Mouse (Mus musculus): ENCODE results near the gene Epb41. TPM values are rescaled to one million over a fixed set of nuclear protein-coding genes. Genes with fewer than 3 reads are reported as not detected.
A peak's percentile ranks its signal among the peaks of the same experiment; 100 is the strongest.

Gene Epb41
- polyA plus RNA-seq, 1 experiment = 94.1 TPM

DNA sequence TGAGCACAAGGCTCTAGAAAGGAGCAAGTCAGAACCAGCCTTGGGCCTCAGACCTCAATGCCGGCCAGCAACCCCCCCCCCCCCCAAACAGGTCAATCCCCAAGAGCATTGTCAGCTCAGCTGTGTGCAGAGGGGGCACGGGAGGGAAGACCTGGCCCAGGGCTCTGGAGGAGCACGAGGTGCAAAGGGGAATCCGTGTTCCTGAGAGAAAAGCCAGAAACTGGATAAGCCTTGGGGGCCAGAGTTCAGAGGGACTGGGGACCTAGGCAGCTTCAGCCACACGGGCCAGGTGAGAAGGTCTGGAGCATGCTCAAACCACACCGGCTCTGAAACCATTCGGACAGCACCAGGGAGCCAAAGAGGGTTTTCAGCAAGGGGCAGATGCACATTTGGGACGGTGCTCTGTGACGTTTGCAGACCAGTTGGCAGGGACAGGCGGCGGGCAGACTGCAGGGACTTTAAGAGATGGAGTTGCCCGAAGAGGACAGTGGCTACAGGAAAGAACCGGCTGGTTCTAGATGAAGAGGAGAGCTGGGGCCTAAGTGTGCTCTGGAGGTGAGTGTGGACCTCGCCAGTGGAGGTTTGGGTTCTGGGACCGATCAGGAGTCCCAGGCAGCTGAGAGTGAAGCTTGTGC is 155.5 kb downstream of the Epb41 start:
- H3K4me1 ChIP-seq (ENCODE audit: control insufficient read depth, insufficient read depth, insufficient read length) = peaks cover 8% of the 10 kb centered on the region; the same call in 1 of the 2 replicates
- TF ChIP-seq POLR2A (IDR thresholded peaks at IDR 0.05; ENCODE audit: low read depth, low read length) (no peak), CTCF (IDR thresholded peaks at IDR 0.05; ENCODE audit: extremely low read depth, insufficient read depth, insufficient read length, insufficient replicate concordance) (no peak)
- H3K27ac ChIP-seq (ENCODE audit: insufficient read depth, low read length) = peak overlapping the region; percentile 43
- 53% methylated on average over 15 of the region's 15 CpGs for WGBS
- peaks cover 10% of the 10 kb centered on the region for H3K36me3 ChIP-seq (ENCODE audit: control insufficient read depth, insufficient read depth, low read length)
- peaks cover 29% of the 10 kb centered on the region for H3K27me3 ChIP-seq (ENCODE audit: control insufficient read depth, insufficient read depth, low read length)
- no peak overlapping the region for H3K4me3 ChIP-seq (ENCODE audit: extremely low read depth, insufficient read depth, insufficient read length)
- no peak for DNase-seq (ENCODE audit: low read depth in 1 of 2, low spot score in 2 of 2)

DNA sequence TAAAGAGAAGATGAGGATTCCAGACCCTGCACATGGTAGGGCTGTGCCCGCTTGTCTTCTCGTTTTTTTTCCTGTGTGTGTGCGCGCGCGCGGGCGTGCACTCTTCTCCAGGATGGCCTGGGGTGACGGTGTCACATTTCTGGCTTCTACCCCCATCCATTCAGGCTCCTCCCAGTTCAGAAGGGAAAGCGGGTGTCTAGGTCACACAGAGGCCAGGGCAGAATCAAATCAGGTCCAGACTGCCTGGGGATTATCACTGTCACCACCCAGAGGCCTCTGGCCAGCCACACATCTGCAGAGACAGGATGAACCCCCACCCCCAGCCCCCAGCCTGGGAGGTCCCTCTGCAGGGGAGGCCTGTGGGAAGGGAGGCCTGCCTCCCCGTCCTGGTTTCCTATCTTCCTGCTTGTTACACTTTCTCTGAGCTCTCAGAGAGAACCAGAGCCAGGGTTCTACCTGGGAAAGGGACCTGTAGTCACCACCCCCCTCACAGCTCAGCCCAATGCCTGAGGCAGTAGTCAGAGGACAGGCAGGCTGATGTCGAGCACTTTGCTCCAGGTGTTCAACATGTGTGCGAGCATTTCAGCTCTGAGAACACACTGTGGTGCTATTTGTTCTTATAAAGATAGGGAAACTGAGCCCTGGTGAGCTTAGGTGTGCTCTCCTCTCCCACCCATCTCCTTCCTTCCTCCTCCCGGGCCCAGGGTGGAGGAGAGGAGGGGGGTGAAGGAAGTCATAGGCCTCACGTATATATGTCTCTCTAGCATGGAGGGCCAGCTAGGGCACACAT is 156.2 kb downstream of the Epb41 start:
- Histone ChIP-seq H3K27ac (ENCODE audit: insufficient read depth, low read length) (no peak overlapping the region), H3K36me3 (ENCODE audit: control insufficient read depth, insufficient read depth, low read length) (peaks cover 4% of the 10 kb centered on the region), H3K4me1 (ENCODE audit: control insufficient read depth, insufficient read depth, insufficient read length) (peaks cover 8% of the 10 kb centered on the region; the same call in 1 of the 2 replicates), H3K4me3 (ENCODE audit: extremely low read depth, insufficient read depth, insufficient read length) (no peak overlapping the region), H3K27me3 (ENCODE audit: control insufficient read depth, insufficient read depth, low read length) (peaks cover 29% of the 10 kb centered on the region)
- DNase-seq (ENCODE audit: low read depth in 1 of 2, low spot score in 2 of 2) = no peak
- TF ChIP-seq CTCF (IDR thresholded peaks at IDR 0.05; ENCODE audit: extremely low read depth, insufficient read depth, insufficient read length, insufficient replicate concordance) (no peak), POLR2A (IDR thresholded peaks at IDR 0.05; ENCODE audit: low read depth, low read length) (no peak)
- 51% methylated on average over 15 of the region's 15 CpGs for WGBS

DNA sequence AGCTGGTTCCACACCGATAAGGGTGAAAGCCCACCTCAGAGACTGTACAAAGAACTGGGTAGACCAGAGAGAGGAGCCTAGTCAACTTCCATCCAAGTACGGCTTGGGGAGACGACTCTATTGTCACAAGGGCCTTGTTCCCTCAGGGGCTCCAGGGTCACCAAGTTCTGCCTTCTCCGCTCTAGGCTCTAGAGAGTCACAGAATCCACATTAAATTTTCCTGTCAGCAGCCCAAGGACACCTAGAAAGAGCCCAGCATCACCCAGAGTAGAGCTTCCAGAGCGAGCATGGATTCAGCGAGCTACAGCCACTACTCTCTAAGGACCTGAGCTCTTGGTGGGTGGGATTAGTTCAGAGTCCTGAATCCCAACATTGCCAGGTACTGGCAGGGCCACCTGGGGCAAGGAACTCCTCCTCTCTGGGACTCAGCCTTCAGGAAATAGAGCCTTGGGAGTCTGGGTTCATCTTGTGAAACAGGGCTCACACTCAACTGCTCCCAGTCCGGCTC is 157.0 kb downstream of the Epb41 start:
- no peak overlapping the region for H3K4me3 ChIP-seq (ENCODE audit: extremely low read depth, insufficient read depth, insufficient read length)
- peaks cover 29% of the 10 kb centered on the region for H3K27me3 ChIP-seq (ENCODE audit: control insufficient read depth, insufficient read depth, low read length)

DNA sequence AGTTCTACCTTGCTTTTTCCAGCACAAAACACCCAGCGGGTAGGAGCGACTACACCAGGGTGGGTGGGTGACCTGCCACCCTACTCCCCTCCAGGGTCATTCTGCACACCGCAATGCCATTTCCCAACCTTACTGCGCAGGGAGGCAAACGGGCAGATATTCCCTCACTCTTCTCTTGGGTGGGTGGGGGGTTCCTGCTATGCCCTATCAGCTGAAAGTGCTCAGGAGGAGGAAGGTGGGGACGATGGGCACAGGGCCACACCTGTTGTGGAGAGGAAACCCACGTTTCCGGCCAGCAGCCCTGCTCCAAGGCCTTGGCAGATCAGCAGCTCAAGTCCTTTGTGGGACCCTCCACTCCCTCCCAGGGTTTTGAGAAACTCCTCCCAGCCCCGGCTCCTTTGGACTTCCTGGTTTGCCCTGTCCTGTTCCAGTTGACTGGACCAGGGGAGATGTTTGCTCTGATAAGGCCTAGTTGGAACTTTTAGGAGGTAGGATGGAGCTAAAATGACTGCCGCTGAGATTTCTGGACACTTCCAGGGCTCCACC is 158.0 kb downstream of the Epb41 start:
- DNase-seq (ENCODE audit: low read depth in 1 of 2, low spot score in 2 of 2) = no peak
- H3K4me1 ChIP-seq (ENCODE audit: control insufficient read depth, insufficient read depth, insufficient read length) = peaks cover 6% of the 10 kb centered on the region; the same call in 1 of the 2 replicates
- H3K36me3 ChIP-seq (ENCODE audit: control insufficient read depth, insufficient read depth, low read length) = no peaks in the 10 kb centered on the region
- H3K27ac ChIP-seq (ENCODE audit: insufficient read depth, low read length) = no peak overlapping the region
- TF ChIP-seq CTCF (IDR thresholded peaks at IDR 0.05; ENCODE audit: extremely low read depth, insufficient read depth, insufficient read length, insufficient replicate concordance) (no peak), POLR2A (IDR thresholded peaks at IDR 0.05; ENCODE audit: low read depth, low read length) (no peak)
- H3K27me3 ChIP-seq (ENCODE audit: control insufficient read depth, insufficient read depth, low read length) = peaks cover 27% of the 10 kb centered on the region
- H3K4me3 ChIP-seq (ENCODE audit: extremely low read depth, insufficient read depth, insufficient read length) = no peak overlapping the region
- WGBS = 39% methylated on average over 10 of the region's 10 CpGs

More for the DNA sequence above, 157.0 kb downstream of the Epb41 start:
- H3K36me3 ChIP-seq (ENCODE audit: control insufficient read depth, insufficient read depth, low read length) = peaks cover 2% of the 10 kb centered on the region; the same call in 1 of the 2 replicates
- DNase-seq (ENCODE audit: low read depth in 1 of 2, low spot score in 2 of 2) = no peak
- TF ChIP-seq CTCF (IDR thresholded peaks at IDR 0.05; ENCODE audit: extremely low read depth, insufficient read depth, insufficient read length, insufficient replicate concordance) (no peak), POLR2A (IDR thresholded peaks at IDR 0.05; ENCODE audit: low read depth, low read length) (no peak)
- peaks cover 8% of the 10 kb centered on the region; the same call in 1 of the 2 replicates for H3K4me1 ChIP-seq (ENCODE audit: control insufficient read depth, insufficient read depth, insufficient read length)
- no peak overlapping the region for H3K27ac ChIP-seq (ENCODE audit: insufficient read depth, low read length)
- 91% methylated on average over 7 of the region's 7 CpGs for WGBS

DNA sequence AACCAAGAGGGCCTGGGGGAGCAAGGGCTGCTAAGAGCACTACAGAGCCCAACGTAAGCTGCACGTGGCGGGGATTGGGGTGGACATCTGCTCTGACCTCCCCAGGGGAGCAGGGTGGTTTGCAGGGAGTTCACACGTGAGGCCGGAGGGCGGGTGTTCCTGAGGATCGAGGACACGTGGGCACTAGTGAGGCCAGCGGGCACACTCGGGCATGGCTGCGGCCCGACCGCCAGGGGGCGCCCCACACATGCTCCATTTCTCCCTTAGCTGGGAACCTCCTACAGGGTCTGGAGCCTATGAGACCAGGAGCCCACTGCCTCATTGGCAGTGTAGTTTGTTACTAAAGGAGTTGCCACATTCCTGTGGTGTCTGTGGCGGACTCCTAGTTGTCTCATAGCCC is 158.7 kb downstream of the Epb41 start:
- peak; percentile 91 for TF ChIP-seq CTCF (IDR thresholded peaks at IDR 0.05; ENCODE audit: extremely low read depth, insufficient read depth, insufficient read length, insufficient replicate concordance)
- TF ChIP-seq POLR2A (IDR thresholded peaks at IDR 0.05; ENCODE audit: low read depth, low read length) = no peak
- peaks cover 20% of the 10 kb centered on the region for H3K27me3 ChIP-seq (ENCODE audit: control insufficient read depth, insufficient read depth, low read length)
- H3K27ac ChIP-seq (ENCODE audit: insufficient read depth, low read length) = no peak overlapping the region
- WGBS = 3% methylated on average over 15 of the region's 15 CpGs
- no peak overlapping the region for H3K4me3 ChIP-seq (ENCODE audit: extremely low read depth, insufficient read depth, insufficient read length)
- peak; percentile 17 to 61 for DNase-seq (ENCODE audit: low read depth in 1 of 2, low spot score in 2 of 2)
- H3K36me3 ChIP-seq (ENCODE audit: control insufficient read depth, insufficient read depth, low read length) = no peaks in the 10 kb centered on the region
- H3K4me1 ChIP-seq (ENCODE audit: control insufficient read depth, insufficient read depth, insufficient read length) = peaks cover 2% of the 10 kb centered on the region; the same call in 1 of the 2 replicates

DNA sequence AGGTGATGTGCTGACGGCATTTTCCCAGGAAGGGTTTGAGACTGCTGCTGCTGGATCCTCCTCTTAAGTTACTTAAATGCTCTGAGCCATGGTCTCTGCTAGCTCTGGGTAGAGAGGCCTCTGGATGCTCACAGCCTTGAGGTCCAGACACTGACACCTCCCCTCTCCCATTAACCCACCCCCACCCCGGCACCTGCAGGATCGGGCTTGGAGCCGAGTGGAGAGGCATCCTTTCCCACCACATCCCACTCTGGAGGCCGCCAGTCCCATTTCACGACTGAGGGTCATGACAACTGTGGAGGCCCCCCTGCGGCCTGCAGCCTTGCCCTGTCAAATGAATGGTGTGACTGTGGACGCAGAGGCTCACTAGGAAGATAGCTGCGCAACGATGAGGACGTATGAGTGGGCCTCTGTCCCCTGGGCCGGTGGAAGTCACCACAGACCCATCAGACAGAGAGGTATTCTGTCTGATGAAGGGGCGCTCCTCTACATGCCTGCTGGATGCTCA is 159.2 kb downstream of the Epb41 start:
- TF ChIP-seq CTCF (IDR thresholded peaks at IDR 0.05; ENCODE audit: extremely low read depth, insufficient read depth, insufficient read length, insufficient replicate concordance) = no peak
- TF ChIP-seq POLR2A (IDR thresholded peaks at IDR 0.05; ENCODE audit: low read depth, low read length) = no peak
- H3K4me1 ChIP-seq (ENCODE audit: control insufficient read depth, insufficient read depth, insufficient read length) = peaks cover 5% of the 10 kb centered on the region

More for the DNA sequence above, 159.2 kb downstream of the Epb41 start:
- H3K36me3 ChIP-seq (ENCODE audit: control insufficient read depth, insufficient read depth, low read length) = no peaks in the 10 kb centered on the region
- DNase-seq (ENCODE audit: low read depth in 1 of 2, low spot score in 2 of 2) = no peak
- no peak overlapping the region for H3K27ac ChIP-seq (ENCODE audit: insufficient read depth, low read length)
- H3K27me3 ChIP-seq (ENCODE audit: control insufficient read depth, insufficient read depth, low read length) = peaks cover 15% of the 10 kb centered on the region
- H3K4me3 ChIP-seq (ENCODE audit: extremely low read depth, insufficient read depth, insufficient read length) = no peak overlapping the region
- whole genome bisulfite sequencing = 62% methylated on average over 13 of the region's 13 CpGs
